Mouse (Mus musculus) forebrain, embryonic 11.5 days (tissue): ENCODE results near the gene Man2a2. TPM values are rescaled to one million over a fixed set of nuclear protein-coding genes. Genes with fewer than 3 reads are reported as not detected.

ENCODE experiments used
- ATAC-seq: fragments of 200-750 bp; cut with Nextera tagmentation; replicated peaks from 2 replicates; pipeline ENCODE4 v1.8.0; 2017; ENCODE audit warnings: moderate TSS enrichment; ENCODE audit not compliant: low FRiP score
- DNase-seq: peaks from one replicate; pipeline ENCODE4 v3.0.0-alpha.2; 2017; ENCODE audit warnings: low spot score
- H3K27ac ChIP-seq: fragments of 300-500 bp; sonication (generic); 2 replicates; pipeline ENCODE4 v1.5.1; 2014; ENCODE audit warnings: low read depth, low read length
- H3K27me3 ChIP-seq: fragments of 300-500 bp; sonication (generic); 2 replicates; pipeline ENCODE4 v1.6.1; 2014; ENCODE audit warnings: mild to moderate bottlenecking, low read length, mixed read lengths; ENCODE audit not compliant: control insufficient read depth, insufficient read depth
- H3K36me3 ChIP-seq: fragments of 300-500 bp; sonication (generic); 2 replicates; pipeline ENCODE4 v1.6.1; 2014; ENCODE audit warnings: mild to moderate bottlenecking, low read length, moderate library complexity, mixed read lengths; ENCODE audit not compliant: control insufficient read depth, insufficient read depth
- H3K4me1 ChIP-seq: fragments of 300-500 bp; sonication (generic); replicated peaks from 2 replicates; pipeline ENCODE4 v1.6.1; 2014; ENCODE audit warnings: low read length, mixed read lengths; ENCODE audit not compliant: control insufficient read depth, insufficient read depth
- H3K4me2 ChIP-seq: fragments of 300-500 bp; sonication (generic); 2 replicates; pipeline ENCODE4 v1.6.1; 2014; ENCODE audit warnings: low read depth, mild to moderate bottlenecking, low read length, moderate library complexity, mixed read lengths; ENCODE audit not compliant: severe bottlenecking
- H3K4me3 ChIP-seq: fragments of 300-500 bp; sonication (generic); 2 replicates; pipeline ENCODE4 v1.5.1; 2014; ENCODE audit warnings: low read depth, low read length
- H3K9ac ChIP-seq: fragments of 300-500 bp; sonication (generic); 2 replicates; pipeline ENCODE4 v1.6.1; 2014; ENCODE audit warnings: low read length
- H3K9me3 ChIP-seq: fragments of 300-500 bp; sonication (generic); 2 replicates; pipeline ENCODE4 v1.6.1; 2016; ENCODE audit warnings: low read length, mixed read lengths; ENCODE audit not compliant: control insufficient read depth
- WGBS: fragments of 180-500 bp; shearing (Covaris S2); extraction: QIAGEN DNeasy Blood & Tissue Kit; methylation state at CpG from one replicate; pipeline ENCODE4 v1.1.7; 2014; 5-methylcytosine and 5-hydroxymethylcytosine counted together
- polyA plus RNA-seq: library from polyadenylated mRNA; unstranded; fragments of >200 nt; fragmentation: Nextera tagmentation; extraction: Ambion mirVana; gene quantifications from 2 replicates; pipeline ENCODE4 v1.2.1, GENCODE M21; 2014

Man2a2 gene
- polyA plus RNA-seq, 1 experiment from 2014 or later = 18.8 TPM

DNA sequence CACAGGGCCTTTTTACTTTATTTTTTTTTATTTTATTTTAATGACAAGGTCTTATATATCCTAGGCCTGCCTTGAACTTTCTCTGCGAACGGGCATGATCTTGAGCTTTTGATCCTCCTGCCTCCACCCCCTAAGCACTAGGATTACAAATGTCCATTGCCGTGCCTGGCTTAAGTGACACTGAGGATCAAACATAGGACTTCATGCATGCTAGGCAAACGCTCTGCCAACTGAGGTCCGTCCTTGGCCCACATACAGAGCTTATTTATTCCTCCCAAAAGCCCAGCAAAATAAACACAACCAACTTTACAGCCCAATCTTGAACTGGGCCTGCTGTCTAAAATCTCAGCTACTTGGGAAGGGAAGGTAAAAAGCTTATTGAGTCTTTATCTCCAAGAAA, 41.6 kb upstream of the Man2a2 start:
- Histone ChIP-seq H3K27ac (no peak overlapping the region), H3K27me3 (no peaks in the 10 kb centered on the region), H3K4me2 (no peak overlapping the region), H3K9ac (no peak overlapping the region), H3K36me3 (no peaks in the 10 kb centered on the region), H3K4me1 (no peaks in the 10 kb centered on the region), H3K9me3 (no peaks in the 10 kb centered on the region), H3K4me3 (no peak overlapping the region)
- DNase-seq (no peak), ATAC-seq (no peak)
- WGBS = 78% methylated on average over 5 of the region's 5 CpGs

DNA sequence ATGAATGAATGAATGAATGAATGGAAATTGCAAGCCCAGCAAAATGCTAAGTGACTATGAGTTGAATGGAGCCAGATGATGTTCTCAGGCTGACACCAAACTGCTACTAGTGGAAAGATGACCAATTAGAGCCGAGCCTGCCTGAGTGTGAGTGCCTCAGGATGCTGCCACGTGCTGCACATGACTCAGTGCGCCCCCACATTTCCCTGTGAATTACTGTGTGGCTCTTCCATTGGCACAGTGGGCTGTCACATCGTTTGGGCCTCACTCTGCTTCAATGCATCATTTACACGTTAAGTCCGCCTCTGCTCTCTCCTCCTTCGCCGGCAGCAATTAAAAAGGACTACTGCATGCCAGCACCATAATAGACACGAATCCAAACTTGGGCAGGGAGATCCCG, 41.1 kb upstream of the Man2a2 start:
- Histone ChIP-seq H3K4me2 (no peak overlapping the region), H3K4me1 (no peaks in the 10 kb centered on the region), H3K4me3 (no peak overlapping the region), H3K9me3 (no peaks in the 10 kb centered on the region), H3K27ac (no peak overlapping the region), H3K9ac (no peak overlapping the region), H3K36me3 (no peaks in the 10 kb centered on the region), H3K27me3 (no peaks in the 10 kb centered on the region)
- ATAC-seq = no peak
- no peak for DNase-seq
- WGBS = 71% methylated on average over 10 of the region's 10 CpGs

DNA sequence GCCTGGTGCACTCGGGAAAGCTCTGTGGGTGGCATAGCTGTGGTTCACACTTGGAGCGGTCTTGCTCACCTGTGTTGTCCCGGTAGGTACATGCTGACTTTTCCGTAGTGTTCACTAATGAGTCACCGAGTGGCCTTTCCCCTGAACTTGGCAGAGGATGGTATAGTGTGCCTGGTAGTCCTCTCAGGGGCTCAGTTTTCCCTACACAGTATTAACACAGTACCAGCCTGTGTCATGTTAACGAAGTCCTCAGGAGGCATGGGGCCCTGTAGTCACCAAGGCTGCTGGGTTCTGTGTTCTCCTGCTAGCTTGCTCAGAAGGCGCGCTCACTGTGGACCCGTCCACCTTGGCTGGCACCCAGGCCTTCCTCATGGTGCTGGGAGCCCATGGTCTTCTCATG, 39.2 kb upstream of the Man2a2 start:
- H3K4me2 ChIP-seq = no peak overlapping the region
- no peaks in the 10 kb centered on the region for H3K27me3 ChIP-seq
- no peaks in the 10 kb centered on the region for H3K9me3 ChIP-seq
- no peak overlapping the region for H3K4me3 ChIP-seq
- ATAC-seq (no peak), DNase-seq (no peak)
- WGBS = 83% methylated on average over 9 of the region's 9 CpGs
- H3K36me3 ChIP-seq = no peaks in the 10 kb centered on the region
- no peaks in the 10 kb centered on the region for H3K4me1 ChIP-seq
- H3K27ac ChIP-seq = no peak overlapping the region
- no peak overlapping the region for H3K9ac ChIP-seq

DNA sequence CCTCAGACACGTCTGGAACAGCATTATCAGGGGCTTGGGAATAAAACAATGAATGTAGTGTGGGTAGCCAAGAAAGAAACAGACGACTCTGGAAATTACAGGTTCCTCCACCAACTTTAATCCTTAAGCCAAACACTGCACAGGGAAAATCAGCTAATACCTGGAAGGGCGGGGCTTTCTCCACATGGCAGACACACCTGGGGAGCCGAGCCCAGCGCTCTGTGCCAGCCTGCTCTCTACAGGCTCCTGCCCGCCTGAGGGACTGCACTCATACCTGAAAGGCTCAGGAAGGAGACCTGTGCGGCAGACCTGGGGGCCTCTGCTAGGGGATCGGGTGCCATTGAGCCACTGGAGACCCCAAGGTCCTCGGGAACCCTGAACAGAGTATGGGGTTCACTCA, 36.5 kb upstream of the Man2a2 start:
- DNase-seq (no peak), ATAC-seq (no peak)
- Histone ChIP-seq H3K9ac (no peak overlapping the region), H3K27ac (no peak overlapping the region), H3K27me3 (peaks cover 5% of the 10 kb centered on the region), H3K4me3 (no peak overlapping the region), H3K9me3 (no peaks in the 10 kb centered on the region), H3K36me3 (no peaks in the 10 kb centered on the region), H3K4me1 (no peaks in the 10 kb centered on the region), H3K4me2 (no peak overlapping the region)
- WGBS = 76% methylated on average over 9 of the region's 9 CpGs

DNA sequence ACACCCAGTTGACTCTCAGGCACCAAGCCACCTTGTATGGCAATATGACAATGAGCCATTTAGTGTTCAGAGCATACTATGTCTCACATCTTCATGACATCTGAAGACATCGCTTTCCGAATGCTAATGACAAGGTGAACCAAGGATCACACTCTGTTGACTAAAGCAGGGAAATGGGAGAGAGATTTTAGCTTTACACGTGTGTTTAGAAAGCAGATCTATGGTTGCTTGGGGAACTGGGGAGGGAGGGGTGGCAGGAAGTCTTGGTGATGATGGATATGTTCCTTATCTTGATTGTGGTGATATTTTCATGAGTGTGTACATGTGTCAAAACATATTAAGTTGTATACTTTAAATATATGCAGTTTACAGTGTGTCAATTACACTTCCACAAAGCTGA, 35.0 kb upstream of the Man2a2 start:
- no peak for DNase-seq
- Histone ChIP-seq H3K4me2 (no peak overlapping the region), H3K9me3 (no peaks in the 10 kb centered on the region), H3K4me1 (peaks cover 5% of the 10 kb centered on the region), H3K36me3 (no peaks in the 10 kb centered on the region), H3K27me3 (peaks cover 5% of the 10 kb centered on the region), H3K9ac (no peak overlapping the region), H3K27ac (no peak overlapping the region), H3K4me3 (no peak overlapping the region)
- no peak for ATAC-seq
- 89% methylated on average over 3 of the region's 3 CpGs for WGBS

DNA sequence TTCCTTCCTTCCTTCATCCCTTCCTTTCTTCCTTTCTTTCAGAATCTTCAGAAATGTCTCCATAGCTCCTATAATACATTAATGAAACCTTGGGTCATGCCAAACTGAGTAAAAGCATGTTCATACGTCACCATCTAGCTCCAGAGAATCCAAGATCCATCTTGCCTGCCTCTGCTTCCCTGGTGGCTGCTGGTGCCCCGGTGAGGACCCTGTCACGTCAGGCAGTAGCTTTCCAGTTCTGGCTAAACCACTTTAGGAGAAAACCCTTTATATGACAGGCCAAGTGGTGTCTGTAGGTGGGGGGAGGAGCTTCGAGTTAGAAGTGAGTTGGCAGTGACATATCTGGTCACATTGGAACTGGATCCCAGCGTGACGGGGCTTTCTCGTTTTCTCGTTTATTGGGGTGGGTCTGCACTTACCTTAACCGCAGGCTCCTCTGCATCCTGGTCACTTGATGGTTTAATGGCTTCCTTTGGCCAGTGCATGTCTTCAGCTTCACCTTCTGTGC, 34.1 kb upstream of the Man2a2 start, which contains the start of gene Furin:
Gene Furin (minus strand): TSS at position 249 of the 508 bp plus-strand sequence.
- H3K9me3 ChIP-seq = no peaks in the 10 kb centered on the region
- peaks cover 5% of the 10 kb centered on the region for H3K27me3 ChIP-seq
- no peaks in the 10 kb centered on the region for H3K36me3 ChIP-seq
- WGBS = 77% methylated on average over 9 of the region's 9 CpGs
- H3K4me2 ChIP-seq = no peak within 1 kb of the TSS
- no peak for ATAC-seq
- no peak for DNase-seq
- H3K27ac ChIP-seq = no peak within 1 kb of the TSS
- H3K4me1 ChIP-seq = peaks cover 9% of the 10 kb centered on the region
- H3K4me3 ChIP-seq = no peak within 1 kb of the TSS
- H3K9ac ChIP-seq = no peak within 1 kb of the TSS

DNA sequence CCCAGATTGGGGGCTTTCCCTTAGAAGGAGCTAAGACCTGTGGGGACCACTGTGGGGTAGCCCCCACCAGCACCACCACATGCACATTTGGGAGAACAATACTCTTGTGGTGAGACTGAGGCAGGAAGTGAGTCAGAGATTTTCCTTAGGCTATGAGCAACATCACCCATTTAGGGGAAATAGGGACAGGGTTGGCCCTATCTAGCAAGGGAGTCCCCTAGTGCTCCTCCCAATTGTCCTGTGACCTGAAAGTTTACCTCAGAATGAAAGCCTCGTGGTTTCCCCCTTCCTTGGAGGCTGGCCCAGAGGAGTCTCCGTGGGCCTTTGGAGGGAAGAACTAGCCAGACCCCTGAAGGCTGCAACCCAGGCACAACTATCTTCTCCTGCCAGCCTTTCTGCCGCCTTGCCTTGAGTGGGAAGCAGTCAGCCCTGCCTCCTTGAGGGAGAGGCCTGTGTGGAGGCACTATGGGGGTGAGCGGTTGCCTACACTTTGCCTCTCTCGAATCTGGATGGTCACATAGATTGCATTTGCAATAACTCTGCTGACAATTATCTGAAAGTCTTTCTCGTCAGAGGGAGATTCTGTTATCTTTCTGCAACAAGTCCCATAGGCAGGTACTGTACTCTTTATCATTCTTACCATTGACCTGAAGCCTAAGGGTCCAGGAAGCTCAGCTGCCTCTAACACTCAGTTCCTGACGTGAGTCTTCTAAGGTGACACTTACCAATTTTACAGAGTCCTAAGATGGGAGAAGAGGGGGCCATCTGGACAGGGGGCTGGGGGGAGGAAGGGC, 33.1 kb upstream of the Man2a2 start:
- no peak for DNase-seq
- 59% methylated on average over 7 of the region's 7 CpGs for WGBS

DNA sequence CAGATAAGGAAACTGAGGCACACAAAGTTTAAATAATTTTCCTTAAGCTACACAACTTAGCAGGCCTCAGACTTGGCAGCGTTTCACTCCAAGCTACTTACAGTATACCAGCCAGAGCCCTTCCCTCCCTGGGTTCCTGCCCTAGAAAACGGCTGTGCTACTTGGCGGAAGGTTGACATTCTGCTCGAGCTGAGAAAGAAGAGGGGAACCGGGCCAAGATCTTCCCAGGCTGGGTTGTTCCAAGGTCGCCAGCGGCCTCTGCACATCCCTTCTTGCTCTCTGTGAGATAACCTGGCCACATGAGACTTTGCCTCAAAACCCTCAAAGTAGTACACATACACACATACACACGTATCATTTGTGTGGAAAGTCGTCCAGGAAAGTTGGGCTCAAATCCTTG, 32.4 kb upstream of the Man2a2 start:
- Histone ChIP-seq H3K27ac (no peak overlapping the region), H3K4me1 (peaks cover 14% of the 10 kb centered on the region), H3K36me3 (no peaks in the 10 kb centered on the region), H3K27me3 (peaks cover 5% of the 10 kb centered on the region), H3K9ac (no peak overlapping the region), H3K9me3 (no peaks in the 10 kb centered on the region), H3K4me2 (no peak overlapping the region), H3K4me3 (no peak overlapping the region)
- ATAC-seq (no peak), DNase-seq (no peak)
- 66% methylated on average over 9 of the region's 9 CpGs for WGBS

More for the DNA sequence above, 33.1 kb upstream of the Man2a2 start:
- Histone ChIP-seq H3K9me3 (no peaks in the 10 kb centered on the region), H3K4me1 (peaks cover 14% of the 10 kb centered on the region), H3K36me3 (no peaks in the 10 kb centered on the region), H3K4me3 (no peak overlapping the region), H3K27ac (no peak overlapping the region), H3K9ac (no peak overlapping the region), H3K4me2 (no peak overlapping the region), H3K27me3 (peaks cover 5% of the 10 kb centered on the region)
- no peak for ATAC-seq
